Mouse (Mus musculus): ENCODE data around the gene Phc2. TPM values are rescaled to one million over a fixed set of nuclear protein-coding genes. Genes with fewer than 3 reads are reported as not detected.
A peak's percentile ranks its signal among the peaks of the same experiment; 100 is the strongest.

Gene Phc2
- polyA plus RNA-seq, 1 experiment: 56.0 TPM

DNA sequence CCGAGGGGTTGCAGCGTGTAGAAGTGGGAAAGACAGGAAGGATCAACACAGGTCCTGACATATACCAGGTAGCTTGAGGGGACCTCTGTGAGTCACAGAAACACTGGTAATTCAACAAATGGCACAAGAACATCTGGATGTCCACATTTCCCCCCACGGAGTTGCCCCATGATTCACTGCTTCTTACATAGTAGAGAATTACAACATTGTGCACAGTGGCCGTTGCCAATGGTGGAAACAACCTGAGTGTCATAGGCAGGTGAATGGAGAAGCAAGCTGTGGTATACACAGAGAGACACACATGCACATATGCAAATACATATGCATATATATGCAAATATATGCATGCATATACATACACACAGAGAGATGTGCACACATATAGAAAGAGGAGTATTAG, 45.4 kb downstream of the Phc2 start:
- Histone ChIP-seq H3K36me3 (replicated peaks; ENCODE audit: low read length) (peaks cover 78% of the 10 kb centered on the region), H3K4me3 (replicated peaks) (no peak overlapping the region), H3K4me1 (peaks cover 71% of the 10 kb centered on the region), H3K27me3 (replicated peaks) (no peaks in the 10 kb centered on the region), H3K9me3 (no peaks in the 10 kb centered on the region)
- TF ChIP-seq FLI1 (IDR thresholded peaks at IDR 0.05; ENCODE audit: low read length) (no peak), GATA1 (IDR thresholded peaks at IDR 0.05; ENCODE audit: borderline replicate concordance, low read length) (no peak)

DNA sequence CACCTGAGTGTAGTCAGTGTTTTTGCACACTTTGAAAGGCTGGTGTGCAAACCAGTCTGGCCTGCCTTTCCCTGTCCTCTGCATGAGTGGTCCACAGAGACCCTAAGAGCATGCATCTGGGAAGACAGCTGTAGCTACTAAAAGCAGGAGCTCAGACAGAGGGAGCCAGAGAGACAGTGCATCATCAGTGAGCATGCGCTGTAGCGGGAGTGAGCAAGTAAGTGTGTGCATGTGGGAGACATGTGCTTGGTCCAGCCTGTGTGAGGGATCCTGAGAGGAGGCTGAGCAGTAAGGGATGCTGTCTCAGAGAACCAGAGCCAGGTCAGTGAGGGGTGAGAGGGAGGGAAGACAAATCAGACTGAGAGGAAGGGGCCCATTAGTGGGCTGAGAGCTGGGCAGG, 46.0 kb downstream of the Phc2 start:
- Histone ChIP-seq H3K4me3 (replicated peaks) (peak overlapping the region; percentile 59), H3K27me3 (replicated peaks) (no peaks in the 10 kb centered on the region), H3K9me3 (no peaks in the 10 kb centered on the region), H3K36me3 (replicated peaks; ENCODE audit: low read length) (peaks cover 78% of the 10 kb centered on the region), H3K4me1 (peaks cover 71% of the 10 kb centered on the region)
- TF ChIP-seq GATA1 (IDR thresholded peaks at IDR 0.05; ENCODE audit: borderline replicate concordance, low read length): no peak
- no peak for TF ChIP-seq FLI1 (IDR thresholded peaks at IDR 0.05; ENCODE audit: low read length)

- no peaks in the 10 kb centered on the region for H3K9me3 ChIP-seq
- TF ChIP-seq GATA1 (IDR thresholded peaks at IDR 0.05; ENCODE audit: borderline replicate concordance, low read length) (no peak), FLI1 (IDR thresholded peaks at IDR 0.05; ENCODE audit: low read length) (no peak)
- no peaks in the 10 kb centered on the region for H3K27me3 ChIP-seq (replicated peaks)
- H3K4me3 ChIP-seq (replicated peaks): no peak overlapping the region
- peaks cover 83% of the 10 kb centered on the region for H3K36me3 ChIP-seq (replicated peaks; ENCODE audit: low read length)
- H3K4me1 ChIP-seq: peaks cover 73% of the 10 kb centered on the region
Observed at GRCm38 (mm10) chr4:128705138-128705720, 50.7 kb downstream of the Phc2 start.

DNA sequence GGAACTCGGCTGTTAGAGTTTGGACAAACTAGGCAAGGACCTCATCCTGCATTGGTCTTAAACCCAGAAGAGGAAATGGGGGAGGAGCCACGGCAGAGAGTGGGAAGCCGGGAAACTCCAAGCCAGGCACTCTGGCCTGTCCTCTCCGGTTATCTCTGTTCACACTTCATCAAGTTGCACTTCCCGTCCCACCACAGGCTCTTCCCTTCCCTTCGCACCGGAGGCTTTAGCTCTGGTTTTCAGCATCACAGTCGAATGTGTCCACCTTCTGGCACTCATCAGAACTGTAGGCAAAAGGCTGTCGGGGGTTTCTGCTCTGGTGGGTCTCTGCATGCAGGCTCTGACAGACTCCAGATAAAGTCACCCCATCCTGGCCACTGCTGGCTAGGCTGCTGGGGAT, 52.1 kb downstream of the Phc2 start:
- Histone ChIP-seq H3K4me1 (peaks cover 78% of the 10 kb centered on the region), H3K27me3 (replicated peaks) (no peaks in the 10 kb centered on the region), H3K9me3 (no peaks in the 10 kb centered on the region), H3K4me3 (replicated peaks) (peak overlapping the region; percentile 24), H3K36me3 (replicated peaks; ENCODE audit: low read length) (peaks cover 91% of the 10 kb centered on the region)
- no peak for TF ChIP-seq FLI1 (IDR thresholded peaks at IDR 0.05; ENCODE audit: low read length)
- no peak for TF ChIP-seq GATA1 (IDR thresholded peaks at IDR 0.05; ENCODE audit: borderline replicate concordance, low read length)

GRCm38 (mm10) chr4:128707384-128707783, 52.9 kb downstream of the Phc2 start:
- H3K27me3 ChIP-seq (replicated peaks): no peaks in the 10 kb centered on the region
- peaks cover 93% of the 10 kb centered on the region for H3K36me3 ChIP-seq (replicated peaks; ENCODE audit: low read length)
- peaks cover 79% of the 10 kb centered on the region for H3K4me1 ChIP-seq
- H3K9me3 ChIP-seq: no peaks in the 10 kb centered on the region
- H3K4me3 ChIP-seq (replicated peaks): no peak overlapping the region
- TF ChIP-seq GATA1 (IDR thresholded peaks at IDR 0.05; ENCODE audit: borderline replicate concordance, low read length) (no peak), FLI1 (IDR thresholded peaks at IDR 0.05; ENCODE audit: low read length) (no peak)

- Histone ChIP-seq H3K4me1 (peaks cover 86% of the 10 kb centered on the region), H3K27me3 (replicated peaks) (no peaks in the 10 kb centered on the region), H3K9me3 (no peaks in the 10 kb centered on the region), H3K36me3 (replicated peaks; ENCODE audit: low read length) (peaks cover 98% of the 10 kb centered on the region), H3K4me3 (replicated peaks) (no peak overlapping the region)
- no peak for TF ChIP-seq GATA1 (IDR thresholded peaks at IDR 0.05; ENCODE audit: borderline replicate concordance, low read length)
- TF ChIP-seq FLI1 (IDR thresholded peaks at IDR 0.05; ENCODE audit: low read length): no peak
Observed at GRCm38 (mm10) chr4:128709061-128709780, 54.7 kb downstream of the Phc2 start.

DNA sequence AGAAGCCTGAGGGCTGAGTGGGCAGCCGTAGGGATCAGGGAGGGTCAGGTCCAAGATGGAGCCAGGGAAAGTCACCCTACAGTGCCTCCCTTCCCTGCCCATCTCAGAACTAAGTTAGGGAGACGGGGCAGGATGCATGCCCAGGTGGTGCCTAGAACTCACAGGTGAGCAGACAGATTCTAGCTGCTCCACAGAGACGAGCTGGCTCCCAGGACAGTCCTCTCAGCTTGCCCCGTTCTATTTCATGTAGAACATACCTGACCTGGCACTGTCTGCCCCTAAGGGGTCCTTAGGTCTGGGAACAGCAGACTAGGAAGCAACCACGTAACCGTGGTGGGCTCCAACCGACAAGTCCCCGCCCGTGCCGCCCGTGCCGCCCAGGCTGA, 55.3 kb downstream of the Phc2 start:
- no peaks in the 10 kb centered on the region for H3K27me3 ChIP-seq (replicated peaks)
- H3K9me3 ChIP-seq: no peaks in the 10 kb centered on the region
- no peak overlapping the region for H3K4me3 ChIP-seq (replicated peaks)
- H3K4me1 ChIP-seq: peaks cover 83% of the 10 kb centered on the region
- H3K36me3 ChIP-seq (replicated peaks; ENCODE audit: low read length): peaks cover 98% of the 10 kb centered on the region
- TF ChIP-seq FLI1 (IDR thresholded peaks at IDR 0.05; ENCODE audit: low read length): no peak
- no peak for TF ChIP-seq GATA1 (IDR thresholded peaks at IDR 0.05; ENCODE audit: borderline replicate concordance, low read length)

- TF ChIP-seq GATA1 (IDR thresholded peaks at IDR 0.05; ENCODE audit: borderline replicate concordance, low read length) (no peak), FLI1 (IDR thresholded peaks at IDR 0.05; ENCODE audit: low read length) (no peak)
- Histone ChIP-seq H3K4me1 (peaks cover 81% of the 10 kb centered on the region), H3K36me3 (replicated peaks; ENCODE audit: low read length) (peaks cover 98% of the 10 kb centered on the region), H3K9me3 (no peaks in the 10 kb centered on the region), H3K4me3 (replicated peaks) (no peak overlapping the region), H3K27me3 (replicated peaks) (no peaks in the 10 kb centered on the region)
Observed at GRCm38 (mm10) chr4:128710286-128710685, 55.8 kb downstream of the Phc2 start.

DNA sequence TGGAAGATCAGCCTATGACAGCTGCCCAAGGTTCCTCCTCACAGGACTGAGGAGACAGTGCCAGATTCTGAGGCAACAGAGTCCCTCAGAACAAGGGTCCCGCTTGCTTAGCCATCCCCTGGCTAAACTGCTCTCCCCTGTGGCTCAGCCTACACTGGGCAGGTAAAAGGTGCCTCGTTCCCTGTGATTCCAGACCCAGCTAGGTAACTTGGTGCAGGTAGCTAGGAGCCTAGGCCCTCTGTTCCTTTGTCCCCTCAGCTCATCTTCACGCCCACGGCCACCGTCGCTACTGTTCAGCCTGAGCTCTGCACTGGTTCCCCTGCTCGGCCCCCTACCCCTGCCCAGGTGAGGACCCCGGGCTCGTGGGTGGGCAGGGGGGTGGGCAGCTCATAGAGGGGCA, 56.3 kb downstream of the Phc2 start:
- Histone ChIP-seq H3K9me3 (no peaks in the 10 kb centered on the region), H3K4me1 (peaks cover 81% of the 10 kb centered on the region)

GRCm38 (mm10) chr4:128711455-128712135, 57.1 kb downstream of the Phc2 start:
- H3K36me3 ChIP-seq (replicated peaks; ENCODE audit: low read length): peaks cover 98% of the 10 kb centered on the region
- H3K9me3 ChIP-seq: no peaks in the 10 kb centered on the region
- H3K4me1 ChIP-seq: peaks cover 78% of the 10 kb centered on the region
- no peaks in the 10 kb centered on the region for H3K27me3 ChIP-seq (replicated peaks)
- H3K4me3 ChIP-seq (replicated peaks): peak overlapping the region; percentile 84
- TF ChIP-seq GATA1 (IDR thresholded peaks at IDR 0.05; ENCODE audit: borderline replicate concordance, low read length) (no peak), FLI1 (IDR thresholded peaks at IDR 0.05; ENCODE audit: low read length) (no peak)

More for the DNA sequence above, 56.3 kb downstream of the Phc2 start:
- no peak for TF ChIP-seq GATA1 (IDR thresholded peaks at IDR 0.05; ENCODE audit: borderline replicate concordance, low read length)
- no peak for TF ChIP-seq FLI1 (IDR thresholded peaks at IDR 0.05; ENCODE audit: low read length)
- H3K4me3 ChIP-seq (replicated peaks): no peak overlapping the region
- H3K36me3 ChIP-seq (replicated peaks; ENCODE audit: low read length): peaks cover 98% of the 10 kb centered on the region
- H3K27me3 ChIP-seq (replicated peaks): no peaks in the 10 kb centered on the region

All from megakaryocyte, embryonic 14.5 days (primary cell).